Mouse (Mus musculus): ENCODE data around the gene Wdr31. TPM values are rescaled to one million over a fixed set of nuclear protein-coding genes. Genes with fewer than 3 reads are reported as not detected.

Gene Wdr31
- total RNA-seq, 2 experiments from 2014 or later: 0.24 to 0.53 TPM

DNA sequence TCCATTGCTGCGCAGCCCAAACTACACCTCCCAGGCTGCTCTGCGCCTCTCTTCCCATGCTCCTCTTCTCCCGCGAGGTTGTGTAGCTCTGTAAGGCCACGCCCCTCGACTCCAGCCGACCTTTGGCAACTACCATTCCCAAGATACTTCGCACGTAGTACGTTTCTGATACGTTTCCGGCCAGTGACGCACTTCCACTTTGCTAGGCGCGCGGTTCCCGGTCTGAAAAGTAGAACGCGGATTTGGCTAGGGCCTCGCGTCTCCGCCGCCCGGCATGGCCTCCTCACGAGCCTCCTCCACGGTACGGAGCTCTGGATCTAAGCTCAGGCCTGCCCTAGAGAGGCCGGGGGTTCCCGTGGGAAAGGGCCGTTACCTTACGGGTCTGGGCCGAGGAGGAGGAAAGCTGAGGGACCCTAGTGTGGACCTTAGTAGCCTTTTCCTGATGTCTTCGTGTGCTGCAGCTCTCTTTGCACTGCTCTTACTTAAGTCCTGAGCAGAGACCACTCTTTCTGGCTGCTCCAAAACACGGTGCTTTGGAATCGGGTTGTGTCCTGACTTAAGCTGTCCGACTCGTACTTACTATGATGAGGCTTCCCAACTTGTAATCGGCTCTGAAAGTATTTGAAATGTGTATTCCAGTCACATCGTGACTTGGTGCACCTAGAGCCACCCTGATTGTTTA, 62.0 kb downstream of the Wdr31 start, which contains the start of the genes Cdc26 and Prpf4:
TSS of gene Cdc26 (minus strand) at position 42 of the 682 bp plus-strand sequence.
TSS of gene Prpf4 (plus strand) at position 197 of the 682 bp plus-strand sequence.
- intact Hi-C loops (cut with DNase I): loop anchor here (2.0 to 10.0 kb wide), 7 partner anchors 48 to 354 kb away; partner anchors contain the start of genes Alad, Fkbp15, Hdhd3 and Slc31a1

DNA sequence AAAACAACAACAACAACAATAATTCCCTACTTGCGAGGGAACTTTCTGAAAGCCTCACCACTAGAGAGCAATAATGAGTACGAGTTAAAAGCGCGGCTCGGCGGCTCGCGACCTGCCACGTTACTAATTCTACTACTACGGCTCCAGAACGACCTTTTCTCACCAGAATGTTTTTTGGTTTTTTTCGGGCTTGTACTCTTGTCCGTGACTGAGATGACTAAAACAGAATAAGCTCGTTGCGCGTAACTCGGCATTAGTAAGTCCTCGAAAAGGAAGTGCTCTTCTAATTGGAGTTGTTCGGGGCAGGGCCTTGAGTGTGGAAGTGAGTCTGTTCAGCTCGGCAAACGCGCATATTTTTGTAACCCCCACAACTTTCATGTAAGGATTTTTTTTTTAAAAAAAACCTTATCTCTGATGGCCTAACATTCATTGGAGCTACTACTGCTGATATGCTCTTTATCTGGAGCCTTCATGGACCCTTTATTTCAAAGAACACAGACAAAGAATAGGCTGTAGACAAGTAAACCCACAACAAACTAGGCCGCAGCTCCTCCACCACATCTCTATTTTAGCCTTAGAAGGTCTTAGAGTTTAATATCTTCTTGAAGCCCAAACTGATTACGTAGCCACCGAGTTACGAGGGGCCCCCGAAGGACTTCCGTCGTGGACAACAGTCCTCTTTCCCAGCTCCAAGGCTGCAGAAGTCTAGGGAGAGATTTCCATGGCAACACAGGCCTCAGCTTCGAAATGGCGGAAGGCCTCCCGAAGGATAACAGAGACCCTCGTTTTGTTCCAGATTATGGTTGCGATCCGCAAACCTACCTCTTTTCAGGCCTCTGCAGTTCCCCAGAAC, 62.7 kb downstream of the Wdr31 start:
- intact Hi-C loops (cut with DNase I): loop anchor here (2.0 to 10.0 kb wide), 7 partner anchors 47 to 354 kb away; partner anchors contain the start of genes Alad, Fkbp15, Hdhd3 and Slc31a1
- DNase-seq: peak; percentile 53 to 69

More for the DNA sequence above, 62.0 kb downstream of the Wdr31 start, which contains the start of the genes Cdc26 and Prpf4:
- peak; percentile 93 to 96 for DNase-seq

DNA sequence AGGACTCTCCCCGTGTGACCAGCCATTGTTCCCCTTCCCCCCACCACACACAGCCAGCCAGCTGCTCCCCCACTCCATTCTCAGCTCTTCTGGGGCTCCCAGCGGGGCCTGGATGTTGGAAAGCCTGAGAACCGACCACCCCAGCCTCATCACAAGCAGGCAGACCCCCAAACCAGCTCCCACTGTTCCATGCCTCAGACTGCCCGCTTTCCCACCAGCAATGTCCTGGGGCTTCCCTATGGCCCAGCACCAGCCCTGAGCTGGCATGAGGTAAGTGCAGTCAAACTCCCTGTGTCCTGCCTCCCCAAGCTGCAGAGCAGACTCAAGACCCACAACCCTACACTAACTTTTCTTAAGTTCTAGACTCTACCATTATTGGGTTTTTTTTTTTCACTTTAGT, 64.6 kb downstream of the Wdr31 start:
- intact Hi-C loops (cut with DNase I): loop anchor here (5.0 to 10.0 kb wide), 5 partner anchors 64 to 356 kb away; partner anchors contain the start of gene Alad
- DNase-seq: no peak

DNA sequence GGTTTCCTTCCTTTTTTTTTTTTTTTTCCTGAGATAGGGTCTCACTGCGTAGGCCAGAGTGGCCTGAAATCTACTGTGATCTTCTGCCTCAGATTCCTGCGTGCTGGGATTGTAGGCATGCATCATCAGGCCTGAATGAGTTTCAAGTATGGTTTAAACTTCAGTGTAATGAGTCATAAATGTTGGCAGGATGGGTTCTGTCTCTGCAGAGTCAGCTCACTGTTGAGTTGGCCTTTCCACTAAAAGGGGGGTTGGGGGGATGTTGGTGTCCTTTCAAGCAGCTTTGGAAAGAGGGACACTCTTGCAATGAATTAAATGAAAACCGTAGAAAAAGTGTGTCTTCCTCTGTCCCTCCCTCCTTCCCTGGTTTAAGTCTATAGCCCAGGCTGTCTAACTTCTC, 71.7 kb downstream of the Wdr31 start:
- no peak for DNase-seq
- intact Hi-C loops (cut with DNase I): no loop called here

Other genes with a start within 250 kb of the Wdr31 start
- gene Zfp37, start 239.8 kb downstream of the Wdr31 start, total RNA-seq (2021): 1 to 10 TPM; 1.9 to 2.2 TPM
- gene Slc31a2, start 208.3 kb downstream of the Wdr31 start, total RNA-seq (2021): 10 to 100 TPM; 17.8 to 29.7 TPM
- gene Fkbp15, start 110.3 kb downstream of the Wdr31 start, total RNA-seq (2021): 10 to 100 TPM; 19.3 to 23.2 TPM
- 10 to 100 TPM; 18.8 to 20.3 TPM for gene Slc31a1, start 110.2 kb downstream of the Wdr31 start, total RNA-seq (2021)
- 10 to 100 TPM; 42.7 to 43.6 TPM for gene Cdc26, start 62.3 kb downstream of the Wdr31 start, total RNA-seq (2021)
- gene Prpf4, start 62.1 kb downstream of the Wdr31 start, total RNA-seq (2021): 10 to 100 TPM in 1 of 2 experiments, 1 to 10 TPM in 1; 10.0 to 10.6 TPM
- gene Rnf183, start 35.6 kb downstream of the Wdr31 start, total RNA-seq (2021): not detected
- not detected for gene Bspry, start 9.2 kb upstream of the Wdr31 start, total RNA-seq (2021)
- gene Hdhd3, start 32.6 kb upstream of the Wdr31 start, total RNA-seq (2021): 1 to 10 TPM; 3.2 to 3.8 TPM
- gene Alad, start 49.0 kb upstream of the Wdr31 start, total RNA-seq (2021): 10 to 100 TPM; 68.1 to 68.2 TPM
- 10 to 100 TPM; 17.1 to 20.2 TPM for gene Pole3, start 54.2 kb upstream of the Wdr31 start, total RNA-seq (2021)
- under 1 TPM in 1 of 2 experiments, not detected in 1; 0.22 TPM for gene 4933430I17Rik, start 54.5 kb upstream of the Wdr31 start, total RNA-seq (2021)
- 10 to 100 TPM; 26.8 to 37.1 TPM for gene Rgs3, start 89.0 kb upstream of the Wdr31 start, total RNA-seq (2021)